Mouse (Mus musculus) forebrain, embryonic 13.5 days (tissue): ENCODE data around the gene Rit1. TPM values are rescaled to one million over a fixed set of nuclear protein-coding genes. Genes with fewer than 3 reads are reported as not detected.
A peak's percentile ranks its signal among the peaks of the same experiment; 100 is the strongest.
"Not testable (repeated sequence)": the region's sequence is repeated elsewhere in the genome, so short reads cannot be mapped to it uniquely, and the experiment has no call there.

Experiments used
- ATAC-seq: fragments of 200-750 bp; cut with Nextera tagmentation; 2 replicates; pipeline ENCODE4 v1.8.0; 2017
- H3K27ac ChIP-seq: fragments of 300-500 bp; sonication (generic); 2 replicates; pipeline ENCODE4 v1.5.1; 2015; ENCODE audit warnings: inconsistent platforms, mild to moderate bottlenecking, moderate library complexity
- H3K27me3 ChIP-seq: fragments of 300-500 bp; sonication (generic); 2 replicates; pipeline ENCODE4 v1.6.1; 2015; ENCODE audit warnings: mild to moderate bottlenecking, inconsistent platforms
- H3K36me3 ChIP-seq: fragments of 300-500 bp; sonication (generic); 2 replicates; pipeline ENCODE4 v1.6.1; 2015; ENCODE audit warnings: mild to moderate bottlenecking, inconsistent platforms; ENCODE audit not compliant: poor library complexity, severe bottlenecking
- H3K4me1 ChIP-seq: fragments of 300-500 bp; sonication (generic); 2 replicates; pipeline ENCODE4 v1.6.1; 2015; ENCODE audit warnings: inconsistent platforms
- H3K4me2 ChIP-seq: fragments of 300-500 bp; sonication (generic); 2 replicates; pipeline ENCODE4 v1.6.1; 2015; ENCODE audit warnings: inconsistent platforms, mild to moderate bottlenecking, moderate library complexity
- H3K4me3 ChIP-seq: fragments of 300-500 bp; sonication (generic); 2 replicates; pipeline ENCODE4 v1.5.1; 2015; ENCODE audit warnings: mild to moderate bottlenecking, inconsistent platforms
- H3K9ac ChIP-seq: fragments of 300-500 bp; sonication (generic); 2 replicates; pipeline ENCODE4 v1.6.1; 2015; ENCODE audit warnings: mild to moderate bottlenecking, inconsistent platforms
- H3K9me3 ChIP-seq: fragments of 300-500 bp; sonication (generic); replicated peaks from 2 replicates; pipeline ENCODE4 v1.6.1; 2016; ENCODE audit warnings: inconsistent platforms
- WGBS: fragments of 180-500 bp; shearing (Covaris S2); methylation state at CpG from one replicate; pipeline ENCODE4 v1.1.7; 2015; 5-methylcytosine and 5-hydroxymethylcytosine counted together
- polyA plus RNA-seq: library from polyadenylated mRNA; unstranded; fragments of >200 nt; fragmentation: Nextera tagmentation; extraction: Ambion mirVana; gene quantifications from 2 replicates; pipeline ENCODE4 v1.2.1, GENCODE M21; 2015

The Rit1 gene
- polyA plus RNA-seq, 1 experiment from 2014 or later: 49.5 TPM

- Histone ChIP-seq H3K4me2 (no peak overlapping the region), H3K4me3 (no peak overlapping the region), H3K27me3 (no peaks in the 10 kb centered on the region), H3K4me1 (no peaks in the 10 kb centered on the region), H3K27ac (no peak overlapping the region), H3K9me3 (no peaks in the 10 kb centered on the region), H3K9ac (no peak overlapping the region), H3K36me3 (peaks cover 95% of the 10 kb centered on the region)
- ATAC-seq: no peak
- WGBS: 95% methylated on average over 6 of the region's 6 CpGs
Measured at GRCm38 (mm10) chr3:88698834-88699233, 17.8 kb upstream of the Rit1 start.

- H3K27me3 ChIP-seq: no peaks in the 10 kb centered on the region
- H3K27ac ChIP-seq: no peak overlapping the region
- H3K4me2 ChIP-seq: no peak overlapping the region
- no peak overlapping the region for H3K9ac ChIP-seq
- ATAC-seq: no peak
- no peaks in the 10 kb centered on the region for H3K4me1 ChIP-seq
- WGBS: 77% methylated on average over 3 of the region's 3 CpGs
- peaks cover 94% of the 10 kb centered on the region for H3K36me3 ChIP-seq
- H3K9me3 ChIP-seq: no peaks in the 10 kb centered on the region
- H3K4me3 ChIP-seq: no peak overlapping the region
Measured at GRCm38 (mm10) chr3:88700247-88700646, 16.4 kb upstream of the Rit1 start.

- 85% methylated on average over 3 of the region's 3 CpGs for WGBS
Measured at GRCm38 (mm10) chr3:88701222-88701621, 15.4 kb upstream of the Rit1 start.

GRCm38 (mm10) chr3:88713709-88714108, 2.9 kb upstream of the Rit1 start:
- ATAC-seq: no peak
- no peak overlapping the region for H3K9ac ChIP-seq
- H3K4me2 ChIP-seq: no peak overlapping the region
- peaks cover 15% of the 10 kb centered on the region for H3K4me1 ChIP-seq
- H3K36me3 ChIP-seq: peaks cover 56% of the 10 kb centered on the region
- H3K27me3 ChIP-seq: no peaks in the 10 kb centered on the region
- 96% methylated on average over 4 of the region's 4 CpGs for WGBS
- no peak overlapping the region for H3K27ac ChIP-seq
- H3K4me3 ChIP-seq: no peak overlapping the region
- no peaks in the 10 kb centered on the region for H3K9me3 ChIP-seq

More at GRCm38 (mm10) chr3:88701222-88701621, 15.4 kb upstream of the Rit1 start:
- ATAC-seq: no peak
- no peak overlapping the region for H3K4me2 ChIP-seq
- H3K4me1 ChIP-seq: no peaks in the 10 kb centered on the region
- H3K27me3 ChIP-seq: no peaks in the 10 kb centered on the region
- H3K36me3 ChIP-seq: peaks cover 91% of the 10 kb centered on the region
- no peak overlapping the region for H3K4me3 ChIP-seq
- no peak overlapping the region for H3K9ac ChIP-seq
- H3K9me3 ChIP-seq: no peaks in the 10 kb centered on the region
- no peak overlapping the region for H3K27ac ChIP-seq

GRCm38 (mm10) chr3:88714725-88715124, 1.9 kb upstream of the Rit1 start:
- ATAC-seq: no peak
- WGBS: 78% methylated on average over 2 of the region's 2 CpGs
- H3K36me3 ChIP-seq: peaks cover 55% of the 10 kb centered on the region

GRCm38 (mm10) chr3:88715716-88716115, 922 bp upstream of the Rit1 start:
- not testable (repeated sequence) for H3K4me2 ChIP-seq, ATAC-seq
- WGBS: 91% methylated on average over 5 of the region's 5 CpGs

More at GRCm38 (mm10) chr3:88714725-88715124, 1.9 kb upstream of the Rit1 start:
- Histone ChIP-seq H3K9me3 (no peaks in the 10 kb centered on the region), H3K27ac (no peak overlapping the region), H3K4me1 (peaks cover 21% of the 10 kb centered on the region), H3K4me2 (no peak overlapping the region), H3K27me3 (no peaks in the 10 kb centered on the region), H3K9ac (no peak overlapping the region), H3K4me3 (no peak overlapping the region)

GRCm38 (mm10) chr3:88717198-88717798, 660 bp downstream of the Rit1 start:
- peak overlapping the region; percentile 76 for H3K9ac ChIP-seq
- peak; percentile 36 for ATAC-seq
- peaks cover 51% of the 10 kb centered on the region for H3K36me3 ChIP-seq
- peak overlapping the region; percentile 70 for H3K4me3 ChIP-seq
- no peaks in the 10 kb centered on the region for H3K9me3 ChIP-seq
- H3K27me3 ChIP-seq: no peaks in the 10 kb centered on the region
- WGBS: 7% methylated on average over 9 of the region's 9 CpGs
- H3K27ac ChIP-seq: peak overlapping the region; percentile 57; the same call in 1 of the 2 replicates
- peak overlapping the region; percentile 92 for H3K4me2 ChIP-seq
- H3K4me1 ChIP-seq: peaks cover 21% of the 10 kb centered on the region

More at GRCm38 (mm10) chr3:88715716-88716115, 922 bp upstream of the Rit1 start:
- H3K36me3 ChIP-seq: peaks cover 55% of the 10 kb centered on the region
- not testable (repeated sequence) for H3K27ac ChIP-seq, H3K27me3 ChIP-seq, H3K9me3 ChIP-seq, H3K4me3 ChIP-seq, H3K9ac ChIP-seq
- peaks cover 21% of the 10 kb centered on the region for H3K4me1 ChIP-seq

- peaks cover 21% of the 10 kb centered on the region for H3K4me1 ChIP-seq
- H3K9me3 ChIP-seq: no peaks in the 10 kb centered on the region
- H3K36me3 ChIP-seq: peaks cover 46% of the 10 kb centered on the region
- H3K9ac ChIP-seq: peak overlapping the region; percentile 30; the same call in 1 of the 2 replicates
- H3K27ac ChIP-seq: no peak overlapping the region
- 71% methylated on average over 1 of the region's 1 CpGs for WGBS
- H3K4me2 ChIP-seq: peak overlapping the region; percentile 92
- H3K4me3 ChIP-seq: peak overlapping the region; percentile 70
- no peak for ATAC-seq
- H3K27me3 ChIP-seq: no peaks in the 10 kb centered on the region
Measured at GRCm38 (mm10) chr3:88717831-88718230, 1.2 kb downstream of the Rit1 start.

GRCm38 (mm10) chr3:88719098-88719497, 2.5 kb downstream of the Rit1 start:
- ATAC-seq: no peak
- H3K27ac ChIP-seq: no peak overlapping the region
- H3K4me1 ChIP-seq: peaks cover 21% of the 10 kb centered on the region
- peaks cover 41% of the 10 kb centered on the region for H3K36me3 ChIP-seq
- 85% methylated on average over 2 of the region's 2 CpGs for WGBS
- no peak overlapping the region for H3K9ac ChIP-seq
- no peak overlapping the region for H3K4me2 ChIP-seq
- no peak overlapping the region for H3K4me3 ChIP-seq
- no peaks in the 10 kb centered on the region for H3K9me3 ChIP-seq
- H3K27me3 ChIP-seq: no peaks in the 10 kb centered on the region

GRCm38 (mm10) chr3:88736556-88736955, 19.9 kb downstream of the Rit1 start:
- H3K9me3 ChIP-seq: peaks cover 6% of the 10 kb centered on the region; the same call in 1 of the 2 replicates
- no peak overlapping the region for H3K4me2 ChIP-seq
- WGBS: 96% methylated on average over 2 of the region's 2 CpGs
- H3K27me3 ChIP-seq: no peaks in the 10 kb centered on the region
- ATAC-seq: no peak
- H3K27ac ChIP-seq: no peak overlapping the region
- H3K4me1 ChIP-seq: no peaks in the 10 kb centered on the region
- H3K4me3 ChIP-seq: no peak overlapping the region
- H3K36me3 ChIP-seq: peaks cover 62% of the 10 kb centered on the region
- no peak overlapping the region for H3K9ac ChIP-seq

- Histone ChIP-seq H3K4me1 (no peaks in the 10 kb centered on the region), H3K27ac (no peak overlapping the region), H3K27me3 (no peaks in the 10 kb centered on the region), H3K4me2 (no peak overlapping the region), H3K4me3 (no peak overlapping the region), H3K36me3 (peaks cover 69% of the 10 kb centered on the region), H3K9me3 (no peaks in the 10 kb centered on the region), H3K9ac (no peak overlapping the region)
- WGBS: 61% methylated on average over 3 of the region's 3 CpGs
- no peak for ATAC-seq
Measured at GRCm38 (mm10) chr3:88738641-88739040, 22.0 kb downstream of the Rit1 start.

- H3K4me2 ChIP-seq: no peak overlapping the region
- H3K4me1 ChIP-seq: no peaks in the 10 kb centered on the region
- no peaks in the 10 kb centered on the region for H3K27me3 ChIP-seq
- no peak overlapping the region for H3K4me3 ChIP-seq
- H3K9me3 ChIP-seq: no peaks in the 10 kb centered on the region
- no peak overlapping the region for H3K9ac ChIP-seq
- no peak for ATAC-seq
- WGBS: 98% methylated on average over 3 of the region's 3 CpGs
- H3K27ac ChIP-seq: no peak overlapping the region
- H3K36me3 ChIP-seq: peaks cover 74% of the 10 kb centered on the region
Measured at GRCm38 (mm10) chr3:88740147-88740546, 23.5 kb downstream of the Rit1 start.

GRCm38 (mm10) chr3:88745534-88745933, 28.9 kb downstream of the Rit1 start:
- H3K4me3 ChIP-seq: no peak overlapping the region
- H3K4me2 ChIP-seq: no peak overlapping the region
- H3K27ac ChIP-seq: no peak overlapping the region; the same call in 1 of the 2 replicates
- ATAC-seq: no peak
- WGBS: 97% methylated on average over 9 of the region's 9 CpGs
- no peaks in the 10 kb centered on the region for H3K4me1 ChIP-seq
- H3K27me3 ChIP-seq: no peaks in the 10 kb centered on the region
- H3K9me3 ChIP-seq: peaks cover 23% of the 10 kb centered on the region
- H3K36me3 ChIP-seq: peaks cover 90% of the 10 kb centered on the region
- H3K9ac ChIP-seq: no peak overlapping the region
